Mouse (Mus musculus) layer of hippocampus, adult 9-10 months (tissue): Measurements from ENCODE around the gene Coasy.

Experiments
- DNase-seq: peaks from one replicate; pipeline ENCODE4 v3.0.0; 2022; ENCODE audit warnings: low spot score

Gene Coasy

GRCm38 (mm10) chr11:101062971-101063675 is 19.2 kb upstream of the Coasy start:
- no peak for DNase-seq

- no peak for DNase-seq
Measured at GRCm38 (mm10) chr11:101063676-101064327, 18.6 kb upstream of the Coasy start.

- no peak for DNase-seq
Measured at GRCm38 (mm10) chr11:101064462-101064861, 17.9 kb upstream of the Coasy start.

GRCm38 (mm10) chr11:101065002-101065401 is 17.4 kb upstream of the Coasy start:
- DNase-seq, result no peak

GRCm38 (mm10) chr11:101066549-101067412 is 15.6 kb upstream of the Coasy start:
- no peak for DNase-seq

GRCm38 (mm10) chr11:101069391-101070188 is 12.8 kb upstream of the Coasy start, which contains the start of gene Naglu:
Gene Naglu, plus strand, starts transcription at chr11:101070012.
- peak; percentile 90 for DNase-seq

GRCm38 (mm10) chr11:101070189-101070527 is 12.2 kb upstream of the Coasy start:
- DNase-seq, result no peak

GRCm38 (mm10) chr11:101070987-101071386 is 11.4 kb upstream of the Coasy start:
- DNase-seq, result no peak

- no peak for DNase-seq
Measured at GRCm38 (mm10) chr11:101071810-101072428, 10.4 kb upstream of the Coasy start.

GRCm38 (mm10) chr11:101078121-101078520 is 4.2 kb upstream of the Coasy start, which contains the start of gene Hsd17b1:
Gene Hsd17b1, plus strand, starts transcription at chr11:101078411.
- DNase-seq, result no peak

GRCm38 (mm10) chr11:101079746-101080145 is 2.6 kb upstream of the Coasy start:
- DNase-seq, result no peak

- DNase-seq, result no peak
Measured at GRCm38 (mm10) chr11:101080421-101080820, 1.9 kb upstream of the Coasy start.

- DNase-seq, result no peak
Measured at GRCm38 (mm10) chr11:101081659-101082058, 706 bp upstream of the Coasy start.

GRCm38 (mm10) chr11:101083083-101083697 is 825 bp downstream of the Coasy start:
- DNase-seq, result no peak

- no peak for DNase-seq
Measured at GRCm38 (mm10) chr11:101084246-101084645, 1.9 kb downstream of the Coasy start.

GRCm38 (mm10) chr11:101084811-101085210 is 2.4 kb downstream of the Coasy start:
- no peak for DNase-seq

GRCm38 (mm10) chr11:101085617-101086322 is 3.4 kb downstream of the Coasy start:
- no peak for DNase-seq

GRCm38 (mm10) chr11:101086323-101086674 is 3.9 kb downstream of the Coasy start:
- DNase-seq, result no peak

GRCm38 (mm10) chr11:101086756-101087681 is 4.7 kb downstream of the Coasy start, which contains the start of gene Mlx:
Gene Mlx, plus strand, starts transcription at chr11:101087277.
- peak; percentile 82 for DNase-seq
